Mouse (Mus musculus) heart, postnatal 0 days (tissue): ENCODE results near the gene Dnm3.

Experiments used
- CTCF ChIP-seq: IDR thresholded peaks from 2 replicates; pipeline ENCODE4 v1.5.1; 2016; ENCODE audit warnings: antibody characterized with exemption, control low read depth, low read depth
- EP300 ChIP-seq: IDR thresholded peaks from 2 replicates; pipeline ENCODE4 v1.6.1; 2016; ENCODE audit warnings: antibody characterized with exemption, low read depth

DNA sequence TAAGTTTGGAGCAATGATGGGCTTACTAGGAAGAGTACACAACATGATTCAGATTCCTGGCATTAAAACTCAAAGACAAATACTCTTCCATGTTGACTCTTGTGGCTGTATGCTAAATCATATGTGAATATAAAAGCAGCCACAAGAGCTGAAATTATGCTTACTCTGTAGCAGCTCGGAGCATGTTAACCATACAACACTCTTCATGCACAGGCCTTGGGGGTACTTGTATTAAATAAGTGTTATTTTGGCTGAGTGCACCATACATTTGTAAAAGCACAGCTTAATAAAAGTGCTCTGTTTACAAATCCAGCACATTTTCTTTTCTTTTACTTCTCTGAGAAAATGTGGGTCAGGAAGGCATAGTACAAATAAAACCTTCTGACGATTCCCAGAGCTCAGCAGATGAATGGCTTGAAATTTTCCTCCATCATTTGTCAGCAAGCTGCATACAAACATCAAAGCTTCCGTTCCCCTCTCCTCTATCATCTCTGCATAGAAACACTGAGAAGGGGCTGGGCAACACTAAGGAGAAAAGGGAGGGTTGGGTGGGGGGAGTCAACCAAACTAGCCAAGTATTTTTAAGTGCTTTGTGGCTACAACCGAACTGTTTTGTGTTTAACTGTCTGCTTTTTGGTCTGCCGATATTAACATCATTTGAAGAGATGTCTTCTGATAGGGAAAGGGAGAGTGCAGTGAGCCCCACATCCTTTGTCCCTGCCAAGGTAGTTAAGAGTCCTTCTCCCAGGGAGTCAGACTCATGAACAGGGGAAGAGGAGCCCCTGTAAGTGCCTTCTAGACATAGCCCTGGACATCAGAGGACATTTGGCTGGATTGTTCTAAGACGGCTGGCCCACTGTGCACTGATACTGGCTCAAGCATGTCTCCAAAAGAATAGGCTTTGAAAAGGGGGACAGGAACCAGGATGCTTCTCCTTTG lies 333.6 kb downstream of the Dnm3 start:
- TF ChIP-seq CTCF = no peak
- TF ChIP-seq EP300 = no peak
